Mouse (Mus musculus) brain, embryonic 14.5 days (tissue): ENCODE results near the gene Coro6. TPM values are rescaled to one million over a fixed set of nuclear protein-coding genes. Genes with fewer than 3 reads are reported as not detected.

Source experiments
- DNase-seq: peaks from one replicate; pipeline ENCODE4 v3.0.0-alpha.2; 2011; ENCODE audit warnings: low read depth
- CTCF ChIP-seq: fragments of 200-500 bp; IDR thresholded peaks from 2 replicates; pipeline ENCODE4 v1.5.1; 2012; ENCODE audit warnings: inconsistent platforms, mild to moderate bottlenecking, moderate library complexity, borderline replicate concordance; ENCODE audit not compliant: insufficient read depth, insufficient read length; ENCODE audit errors: extremely low read depth
- POLR2A ChIP-seq: fragments of 200-500 bp; IDR thresholded peaks from 2 replicates; pipeline ENCODE4 v1.6.1; 2012; ENCODE audit warnings: mild to moderate bottlenecking, inconsistent platforms, borderline replicate concordance; ENCODE audit not compliant: poor library complexity, insufficient read depth, insufficient read length, severe bottlenecking; ENCODE audit errors: extremely low read depth
- polyA plus RNA-seq: library from polyadenylated mRNA; depleted of rRNA; stranded (reverse); fragments of >200 nt; gene quantifications from 2 replicates; pipeline ENCODE4 v1.2.3, GENCODE M21; 2012

Gene Coro6
- polyA plus RNA-seq, 1 experiment = 1.9 TPM

- TF ChIP-seq CTCF (peak; percentile 41; the same call in 1 of the 2 replicates), POLR2A (no peak)
- peak; percentile 51 for DNase-seq
These were observed 4.9 kb downstream of the Coro6 start for GRCm38 (mm10) chr11:77467157-77467556.

GRCm38 (mm10) chr11:77467784-77468183 is 5.6 kb downstream of the Coro6 start:
- TF ChIP-seq POLR2A (no peak), CTCF (peak; percentile 75)
- peak; percentile 74 for DNase-seq

DNA sequence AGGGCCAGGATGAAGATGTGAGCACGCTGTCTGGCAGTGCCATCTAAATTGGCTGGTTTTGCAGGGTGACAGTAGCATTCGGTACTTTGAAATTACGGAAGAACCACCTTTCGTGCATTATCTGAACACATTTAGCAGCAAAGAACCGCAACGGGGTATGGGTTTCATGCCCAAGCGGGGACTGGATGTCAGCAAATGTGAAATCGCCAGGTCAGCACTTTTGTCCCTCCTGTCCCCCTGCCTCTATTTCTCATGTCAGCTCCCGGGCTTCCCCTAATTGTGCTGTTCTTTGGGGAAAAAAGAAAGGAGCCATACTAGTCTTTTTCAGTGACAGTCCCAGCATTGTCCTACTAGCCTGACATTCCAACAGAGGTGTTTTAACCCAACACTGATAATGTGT is 6.2 kb downstream of the Coro6 start:
- no peak for DNase-seq
- TF ChIP-seq POLR2A (no peak), CTCF (no peak)

DNA sequence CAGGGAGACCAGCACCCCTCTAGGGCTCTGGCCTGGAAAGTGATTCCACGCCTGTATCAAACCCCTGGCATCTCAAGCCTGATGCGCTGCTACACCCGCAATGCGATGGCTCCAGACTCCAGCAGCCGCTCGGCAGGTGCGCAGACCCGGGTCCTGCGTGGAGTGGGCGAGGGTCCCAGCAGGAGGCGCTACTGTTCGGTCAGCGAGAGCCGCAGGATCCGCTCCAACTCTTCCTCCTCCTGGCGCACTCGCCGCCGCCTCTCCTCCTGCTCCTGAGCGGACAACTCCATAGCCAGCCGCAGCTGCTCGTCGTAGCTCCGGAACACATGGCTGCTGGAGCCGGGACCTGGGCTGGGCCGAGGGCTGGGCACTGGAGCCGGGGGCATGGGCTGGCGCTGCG is 9.2 kb downstream of the Coro6 start:
- no peak for TF ChIP-seq POLR2A
- TF ChIP-seq CTCF = no peak
- DNase-seq = no peak

- no peak for DNase-seq
- no peak for TF ChIP-seq POLR2A
- no peak for TF ChIP-seq CTCF
These were observed 10.6 kb downstream of the Coro6 start for GRCm38 (mm10) chr11:77472775-77473174.

DNA sequence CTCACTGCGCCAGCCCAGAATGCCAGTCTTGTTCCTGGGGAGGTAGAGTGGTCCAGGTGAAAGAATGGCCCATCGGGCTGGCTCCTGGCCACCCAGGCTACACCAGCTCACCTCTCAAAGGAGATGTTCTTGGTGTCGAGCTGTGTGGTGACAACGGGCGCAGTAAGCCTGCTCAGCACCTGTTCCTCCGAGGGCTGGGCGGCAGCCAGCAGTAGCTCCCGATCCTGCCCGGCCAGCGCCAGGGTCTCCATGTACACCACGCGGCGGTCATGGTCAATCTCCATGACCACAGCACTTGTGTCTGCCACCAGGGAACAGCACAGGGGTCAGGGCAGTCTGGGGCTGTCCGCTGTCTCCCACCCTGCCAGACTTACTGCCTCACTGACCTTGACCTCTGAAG is 14.0 kb downstream of the Coro6 start:
- DNase-seq = no peak
- TF ChIP-seq CTCF (no peak), POLR2A (no peak)

DNA sequence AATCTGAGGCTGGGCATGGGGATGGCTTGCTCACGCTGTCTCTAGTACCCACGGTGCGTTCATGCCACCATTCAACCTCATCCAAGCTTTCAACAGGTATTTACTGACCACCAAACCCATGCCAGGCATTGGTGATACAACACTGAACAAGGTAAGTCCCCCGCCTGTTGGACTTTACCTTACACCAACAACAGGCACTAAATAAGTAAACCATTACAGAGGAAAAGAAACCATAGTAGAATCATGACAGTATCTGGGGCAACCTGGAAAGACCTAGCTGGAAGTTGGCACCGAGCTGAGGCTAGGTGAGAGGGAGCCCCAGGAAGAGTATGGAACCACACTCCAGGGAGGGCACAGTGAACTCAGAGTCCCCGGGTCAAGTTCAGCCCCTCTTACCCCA is 14.7 kb downstream of the Coro6 start:
- no peak for DNase-seq
- TF ChIP-seq POLR2A (no peak), CTCF (no peak)

GRCm38 (mm10) chr11:77483043-77483442 is 20.8 kb downstream of the Coro6 start:
- DNase-seq = no peak
- TF ChIP-seq CTCF (no peak), POLR2A (no peak)

DNA sequence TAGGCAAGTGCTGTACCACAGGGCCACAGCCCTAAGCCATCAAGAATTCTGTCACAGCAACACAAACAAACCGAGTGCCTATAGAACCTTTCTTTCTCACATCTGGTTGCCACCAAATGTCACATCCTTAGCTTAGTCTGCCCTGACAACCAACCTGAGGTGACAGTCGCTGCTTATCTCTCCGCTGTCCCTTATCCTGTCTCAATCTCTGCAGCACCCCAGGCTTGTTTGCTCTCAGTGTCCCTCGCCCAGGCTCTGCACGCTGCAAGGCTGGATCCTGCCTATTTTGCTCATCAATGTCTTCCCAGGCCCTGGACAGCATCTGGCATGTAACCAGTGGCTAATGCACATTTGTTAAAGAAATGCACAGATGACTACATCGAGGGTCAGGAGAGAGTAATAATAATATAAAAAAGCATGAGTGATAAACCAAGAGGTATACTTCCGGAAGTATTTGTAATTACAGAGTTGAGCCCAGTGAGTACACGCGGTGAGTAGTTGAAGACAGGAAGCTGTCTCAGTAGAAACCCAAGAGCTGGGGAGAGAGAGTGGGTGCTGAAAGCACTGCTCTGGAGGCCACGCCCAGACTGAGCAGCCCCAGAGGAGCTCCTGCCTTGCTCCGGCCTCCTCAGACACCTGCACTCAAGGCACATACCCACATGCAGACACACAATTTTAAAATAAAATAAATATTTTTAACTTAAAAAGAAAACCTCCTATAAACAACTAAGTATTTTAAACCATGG is 21.5 kb downstream of the Coro6 start:
- no peak for TF ChIP-seq POLR2A
- no peak for TF ChIP-seq CTCF
- no peak for DNase-seq

- DNase-seq = peak; percentile 84
These were observed 23.0 kb downstream of the Coro6 start for GRCm38 (mm10) chr11:77485229-77485628.

DNA sequence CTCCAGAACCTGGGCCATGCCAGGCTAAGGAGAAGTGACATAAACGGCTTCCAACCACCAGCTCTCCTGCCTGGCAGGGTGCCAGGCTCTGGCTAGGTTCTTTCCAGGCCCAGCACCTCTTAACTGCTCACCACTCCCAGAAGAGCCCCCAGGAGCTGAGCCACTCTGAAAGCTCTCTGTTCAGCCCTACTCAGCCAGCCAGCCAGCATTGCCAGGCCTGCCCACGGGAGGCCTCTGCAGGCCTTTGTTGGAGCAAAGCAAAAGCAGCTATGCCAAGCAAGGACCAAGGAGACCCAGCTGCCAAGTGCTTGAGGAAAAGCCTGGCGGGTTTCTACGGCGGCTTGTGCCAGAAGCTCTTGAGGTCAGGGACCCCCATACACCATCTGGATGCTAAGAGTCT is 24.6 kb downstream of the Coro6 start:
- TF ChIP-seq CTCF (no peak; the same call in 1 of the 2 replicates), POLR2A (no peak)
- DNase-seq = peak; percentile 92

More at GRCm38 (mm10) chr11:77485229-77485628, 23.0 kb downstream of the Coro6 start:
- no peak for TF ChIP-seq CTCF
- TF ChIP-seq POLR2A = no peak

- peak; percentile 54 for DNase-seq
- TF ChIP-seq CTCF (no peak), POLR2A (no peak)
These were observed 26.8 kb downstream of the Coro6 start for GRCm38 (mm10) chr11:77488771-77489581.

DNA sequence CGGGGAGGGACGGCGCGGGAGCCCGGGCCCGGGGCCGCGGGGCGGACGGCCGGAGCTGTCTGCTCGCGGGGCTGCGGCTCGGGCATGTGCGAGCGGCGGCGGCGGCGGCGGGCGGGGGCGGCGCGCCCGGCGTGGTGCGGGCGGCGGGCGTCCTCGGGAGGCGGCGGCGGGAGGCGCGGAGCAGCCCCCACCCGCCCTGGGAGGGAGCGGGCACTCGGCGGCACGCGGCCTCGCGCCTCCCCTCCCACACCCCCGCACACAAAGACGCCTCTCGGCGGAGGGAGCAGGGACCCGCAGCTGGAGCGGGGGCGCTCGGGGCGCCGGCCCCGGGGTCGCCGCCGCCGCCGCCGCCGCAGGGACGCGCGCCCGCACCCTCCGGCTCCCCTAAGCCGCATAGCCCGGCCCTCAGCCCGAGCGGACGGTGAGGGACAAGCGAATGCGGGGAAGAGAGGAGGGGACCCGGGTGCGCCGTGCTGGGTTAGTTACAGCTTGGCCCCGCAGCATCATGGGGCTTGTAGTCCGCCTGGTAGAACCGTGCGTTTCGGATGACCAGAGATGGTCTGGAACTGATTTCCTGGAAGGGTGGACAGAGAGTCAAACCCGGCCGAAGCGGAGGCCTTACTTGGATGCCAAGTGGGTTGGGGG is 27.5 kb downstream of the Coro6 start, which contains the start of gene Ankrd13b:
TSS of gene Ankrd13b (minus strand) at position 88 of the 645 bp plus-strand sequence.
- peak; percentile 94 for DNase-seq
- TF ChIP-seq CTCF (no peak), POLR2A (peak; percentile 59; the same call in 1 of the 2 replicates)

DNA sequence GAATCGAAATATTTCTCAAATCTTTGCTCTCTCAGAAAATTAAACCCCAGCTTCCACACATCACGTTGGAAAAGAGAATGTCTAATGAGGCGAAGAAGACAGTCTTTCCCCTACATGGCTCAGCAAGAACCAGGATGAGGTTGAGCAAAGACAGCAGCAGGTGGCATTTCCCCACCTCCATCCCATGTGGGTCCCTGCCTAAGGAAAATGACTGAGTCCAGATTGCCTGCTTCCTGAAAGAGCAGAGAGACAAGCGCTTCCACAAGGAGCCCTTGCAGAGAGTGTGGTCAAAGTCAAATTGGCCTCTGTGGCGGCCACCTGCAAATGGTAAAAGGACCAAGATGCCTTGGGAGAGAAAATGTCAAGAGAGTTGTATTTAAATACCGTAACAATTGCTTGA is 28.2 kb downstream of the Coro6 start:
- TF ChIP-seq POLR2A (no peak), CTCF (no peak)
- no peak for DNase-seq

DNA sequence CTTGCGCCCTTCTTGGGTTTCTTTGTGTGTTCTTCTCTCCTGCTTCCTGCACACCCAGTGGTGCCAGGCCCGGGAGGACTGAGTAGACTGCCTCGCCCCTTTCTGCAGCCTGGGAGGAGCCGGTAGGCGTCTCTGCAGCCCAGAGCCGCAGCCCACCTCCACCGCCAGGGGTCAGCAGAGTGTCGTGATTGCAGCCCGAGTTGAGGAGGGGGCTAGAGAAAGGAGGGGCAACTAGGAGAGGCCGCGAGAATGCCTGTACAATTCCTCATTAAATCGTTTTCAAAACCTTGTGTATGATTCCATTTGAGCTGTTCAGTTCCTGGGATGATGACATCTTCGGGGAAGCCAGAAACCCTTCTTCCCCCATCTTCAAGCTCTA is 28.9 kb downstream of the Coro6 start:
- DNase-seq = peak; percentile 98
- TF ChIP-seq CTCF = peak; percentile 98
- no peak for TF ChIP-seq POLR2A
